Mouse (Mus musculus) small intestine, adult 2 months (tissue): ENCODE results near the gene Plppr3. TPM values are rescaled to one million over a fixed set of nuclear protein-coding genes. Genes with fewer than 3 reads are reported as not detected.

Experiments
- H3K27ac ChIP-seq: fragments of 200-500 bp; 2 replicates; pipeline ENCODE4 v1.5.1; 2012; ENCODE audit warnings: low read depth, low read length, control low read depth, inconsistent platforms; ENCODE audit not compliant: insufficient read depth
- H3K27me3 ChIP-seq: fragments of 200-500 bp; 2 replicates; pipeline ENCODE4 v1.6.1; 2012; ENCODE audit warnings: mild to moderate bottlenecking, moderate library complexity, low read length, inconsistent platforms; ENCODE audit not compliant: control insufficient read depth, insufficient read depth
- H3K36me3 ChIP-seq: fragments of 200-500 bp; 2 replicates; pipeline ENCODE4 v1.6.1; 2012; ENCODE audit warnings: mild to moderate bottlenecking, low read length, control low read depth, inconsistent platforms; ENCODE audit not compliant: control insufficient read depth, insufficient read depth
- H3K4me1 ChIP-seq: fragments of 200-500 bp; 2 replicates; pipeline ENCODE4 v1.6.1; 2012; ENCODE audit warnings: low read length, inconsistent platforms, mixed read lengths; ENCODE audit not compliant: control insufficient read depth, insufficient read depth, insufficient read length
- H3K4me3 ChIP-seq: fragments of 200-500 bp; 2 replicates; pipeline ENCODE4 v1.5.1; 2012; ENCODE audit warnings: low read depth, mild to moderate bottlenecking, control low read depth, inconsistent platforms, low read length, moderate library complexity
- CTCF ChIP-seq: fragments of 200-500 bp; IDR thresholded peaks from 2 replicates; pipeline ENCODE4 v1.5.1; 2012; ENCODE audit warnings: low read depth, mild to moderate bottlenecking, control low read depth, inconsistent platforms, low read length, moderate library complexity, mixed read lengths; ENCODE audit not compliant: insufficient replicate concordance, insufficient read length; ENCODE audit errors: extremely low read depth
- POLR2A ChIP-seq: fragments of 200-500 bp; IDR thresholded peaks from 2 replicates; pipeline ENCODE4 v1.6.1; 2012; ENCODE audit warnings: low read depth, mild to moderate bottlenecking, control low read depth, inconsistent platforms, low read length, moderate library complexity
- WGBS: fragments of 180-500 bp; shearing (Covaris S2); methylation state at CpG from one replicate; pipeline ENCODE4 v1.1.7; 2018; 5-methylcytosine and 5-hydroxymethylcytosine counted together
- polyA plus RNA-seq: library from polyadenylated mRNA; depleted of rRNA; stranded (reverse); fragments of >200 nt; gene quantifications from 2 replicates; pipeline ENCODE4 v1.2.3, GENCODE M21; 2012

The Plppr3 gene
- polyA plus RNA-seq, 1 experiment: 5.3 TPM

- 98% methylated on average over 4 of the region's 4 CpGs for WGBS
- H3K27me3 ChIP-seq: no peaks in the 10 kb centered on the region
- H3K27ac ChIP-seq: no peak within 1 kb of the TSS
- H3K4me3 ChIP-seq: no peak within 1 kb of the TSS
- H3K4me1 ChIP-seq: peaks cover 11% of the 10 kb centered on the region
- peaks cover 8% of the 10 kb centered on the region for H3K36me3 ChIP-seq
- TF ChIP-seq CTCF (no peak), POLR2A (no peak)
These were observed 36.1 kb upstream of the Plppr3 start, which contains the start of gene Gm26602 for GRCm38 (mm10) chr10:79910556-79910955. TSS of gene Gm26602 (plus strand) at chr10:79910856.

- TF ChIP-seq CTCF (no peak), POLR2A (no peak)
- Histone ChIP-seq H3K4me3 (no peak overlapping the region), H3K36me3 (peaks cover 14% of the 10 kb centered on the region), H3K4me1 (peaks cover 2% of the 10 kb centered on the region; the same call in 1 of the 2 replicates), H3K27me3 (no peaks in the 10 kb centered on the region), H3K27ac (peak overlapping the region; percentile 8; the same call in 1 of the 2 replicates)
- WGBS: 21% methylated on average over 14 of the region's 14 CpGs
These were observed 34.9 kb upstream of the Plppr3 start for GRCm38 (mm10) chr10:79909092-79909922.

- WGBS: under 1% methylated on average over 52 of the region's 52 CpGs
- TF ChIP-seq POLR2A (no peak; the same call in none of the 2 replicates), CTCF (no peak)
- Histone ChIP-seq H3K4me1 (no peaks in the 10 kb centered on the region), H3K27me3 (no peaks in the 10 kb centered on the region), H3K4me3 (peak within 1 kb of the TSS; percentile 98), H3K36me3 (peaks cover 14% of the 10 kb centered on the region), H3K27ac (peak within 1 kb of the TSS; percentile 98)
These were observed 34.0 kb upstream of the Plppr3 start, which contains the start of gene Med16 for GRCm38 (mm10) chr10:79908167-79909091. TSS of gene Med16 (minus strand) at chr10:79908923.

- no peak overlapping the region for H3K4me3 ChIP-seq
- H3K4me1 ChIP-seq: no peaks in the 10 kb centered on the region
- peaks cover 21% of the 10 kb centered on the region for H3K36me3 ChIP-seq
- H3K27ac ChIP-seq: no peak overlapping the region
- no peaks in the 10 kb centered on the region for H3K27me3 ChIP-seq
- WGBS: 93% methylated on average over 10 of the region's 10 CpGs
- no peak for TF ChIP-seq CTCF
- no peak for TF ChIP-seq POLR2A
These were observed 33.0 kb upstream of the Plppr3 start for GRCm38 (mm10) chr10:79907415-79907814.

GRCm38 (mm10) chr10:79906712-79907111, 32.3 kb upstream of the Plppr3 start:
- Histone ChIP-seq H3K4me1 (no peaks in the 10 kb centered on the region), H3K27ac (no peak overlapping the region), H3K36me3 (peaks cover 20% of the 10 kb centered on the region), H3K27me3 (no peaks in the 10 kb centered on the region), H3K4me3 (no peak overlapping the region)
- TF ChIP-seq POLR2A (no peak), CTCF (no peak)
- WGBS: 97% methylated on average over 9 of the region's 9 CpGs

GRCm38 (mm10) chr10:79900951-79901410, 26.5 kb upstream of the Plppr3 start:
- Histone ChIP-seq H3K27me3 (no peaks in the 10 kb centered on the region), H3K36me3 (peaks cover 22% of the 10 kb centered on the region), H3K4me1 (peaks cover 9% of the 10 kb centered on the region), H3K27ac (no peak overlapping the region), H3K4me3 (no peak overlapping the region)
- WGBS: 68% methylated on average over 2 of the region's 2 CpGs
- TF ChIP-seq CTCF: no peak
- no peak for TF ChIP-seq POLR2A
